Mouse (Mus musculus): ENCODE results near the gene Pnma1.

The Pnma1 gene

DNA sequence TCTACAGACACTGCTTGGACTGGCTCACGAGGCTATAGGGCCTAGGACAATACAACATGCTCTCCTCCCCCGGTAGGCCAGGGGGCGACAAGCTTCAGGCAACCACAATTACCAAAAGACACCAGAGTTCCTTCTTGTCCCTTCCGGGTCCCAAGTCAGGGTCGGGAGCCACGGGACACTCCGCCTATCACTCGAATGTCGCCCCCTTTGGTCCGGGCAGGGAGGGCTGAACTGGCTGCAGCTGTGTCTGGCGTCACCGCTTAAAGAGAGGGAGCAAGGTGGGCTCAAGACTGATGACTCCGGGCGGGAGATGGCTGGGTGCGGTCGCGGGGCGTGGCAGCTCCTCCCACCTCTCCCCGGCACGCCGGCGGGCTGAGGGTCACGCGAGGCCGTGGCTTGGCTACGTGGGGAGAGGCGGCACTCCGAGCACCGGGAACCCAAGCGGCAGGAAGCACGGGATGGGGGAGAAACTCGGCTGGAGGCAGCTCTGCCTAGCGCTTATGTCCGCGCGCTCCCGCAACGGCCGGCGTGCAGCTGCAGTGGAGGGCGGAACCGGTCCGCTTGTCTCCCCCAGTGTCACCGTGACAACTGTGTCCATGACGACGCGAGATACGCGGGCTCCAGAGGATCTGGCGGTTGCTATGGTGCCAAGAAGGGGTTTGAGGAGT, at the start of gene Pnma1:
Pnma1 (minus strand) TSS at position 536 of the 668 bp plus-strand sequence.
- peak; percentile 67 for DNase-seq (ENCODE audit: low read depth, low spot score)

DNA sequence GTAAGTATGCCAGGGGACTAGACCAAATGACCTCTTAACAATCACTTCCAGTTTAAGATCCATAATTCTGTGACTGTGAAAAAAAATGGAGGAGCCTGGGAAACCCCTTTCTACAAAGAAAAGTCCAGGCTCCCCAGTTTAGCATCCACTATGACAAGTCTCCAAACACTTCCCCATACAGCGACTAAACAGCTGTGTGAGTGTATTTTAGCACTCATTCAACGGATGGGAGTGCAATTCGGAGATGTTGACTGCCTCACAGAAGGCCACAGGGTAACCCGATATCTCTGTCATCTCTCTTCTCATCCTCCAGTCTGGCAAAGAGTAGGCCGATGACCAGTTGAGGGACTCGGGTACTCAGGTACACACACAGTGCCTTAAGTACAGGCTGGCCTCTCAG, 46.9 kb upstream of the Pnma1 start:
- DNase-seq (ENCODE audit: low read depth, low spot score): no peak

DNA sequence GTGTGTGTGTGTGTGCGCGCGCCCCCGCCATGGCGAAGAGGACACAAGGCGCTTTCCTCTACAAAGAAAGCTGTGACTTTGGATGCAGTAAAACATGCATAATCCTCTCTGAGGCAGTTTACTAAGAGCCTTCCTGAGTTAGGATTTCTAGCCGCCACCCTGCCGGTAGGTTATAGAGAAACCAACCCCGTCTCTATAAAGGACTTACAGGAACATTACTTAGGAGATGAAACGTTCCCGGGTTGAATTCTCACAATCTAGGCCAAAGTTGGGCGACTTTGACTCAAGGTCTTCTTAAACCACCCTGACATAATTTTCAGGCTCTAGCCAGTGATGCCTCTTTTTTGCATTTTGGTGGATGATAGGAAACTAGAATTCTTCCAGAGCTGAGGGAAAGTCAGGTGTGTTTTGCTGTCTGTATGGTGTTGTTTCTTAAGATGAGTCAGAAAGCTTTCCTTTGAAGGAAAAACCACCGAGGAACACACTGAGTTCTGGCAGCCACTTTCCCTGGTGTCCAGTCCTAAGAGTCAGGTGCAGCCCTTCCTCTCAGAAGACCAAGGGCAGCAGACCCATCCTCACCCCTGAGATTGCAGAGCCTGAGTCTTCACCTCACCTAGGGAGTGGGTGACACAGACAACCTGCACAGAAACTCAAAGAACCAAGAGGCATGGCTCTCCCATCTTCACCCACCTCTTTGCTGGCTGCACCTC, 46.3 kb upstream of the Pnma1 start:
- DNase-seq (ENCODE audit: low read depth, low spot score): no peak

DNA sequence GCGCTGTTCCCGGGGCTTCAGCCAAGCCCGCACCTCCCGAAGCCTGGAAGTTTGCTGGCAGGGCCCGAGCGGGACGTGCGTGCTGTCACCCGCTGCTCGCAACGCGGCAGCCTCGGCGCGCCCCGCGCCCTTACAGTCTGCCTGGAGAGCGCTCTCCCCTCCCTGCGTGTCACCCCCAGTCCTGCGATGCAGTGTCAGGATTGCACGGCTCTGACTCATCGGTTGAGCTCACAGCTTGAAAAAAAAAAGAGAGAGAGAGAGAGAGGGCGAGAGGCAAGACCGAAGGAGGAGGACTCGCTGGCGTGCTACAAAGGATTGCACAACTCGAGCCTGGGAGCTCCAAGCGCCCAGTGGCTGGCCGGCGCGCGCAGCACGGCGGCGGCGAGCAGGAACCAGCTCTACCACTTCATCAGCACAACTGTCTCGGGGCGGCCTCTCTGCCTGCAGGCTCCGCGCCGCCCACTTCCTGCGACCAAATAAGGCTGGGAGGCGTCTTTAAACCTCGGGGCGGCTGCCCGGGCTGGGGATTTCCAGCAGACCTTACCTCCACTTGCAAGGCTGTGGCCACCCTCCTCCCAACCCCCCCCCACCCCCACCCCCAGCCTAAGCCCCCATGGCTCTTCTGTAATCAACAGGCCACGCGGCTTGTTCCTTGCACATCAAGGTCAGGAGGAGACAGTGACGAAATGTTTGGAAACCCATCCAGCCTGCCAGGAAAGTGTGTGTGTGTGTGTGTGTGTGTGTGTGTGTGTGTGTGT, 45.5 kb upstream of the Pnma1 start:
- peak; percentile 85 for DNase-seq (ENCODE audit: low read depth, low spot score)

DNA sequence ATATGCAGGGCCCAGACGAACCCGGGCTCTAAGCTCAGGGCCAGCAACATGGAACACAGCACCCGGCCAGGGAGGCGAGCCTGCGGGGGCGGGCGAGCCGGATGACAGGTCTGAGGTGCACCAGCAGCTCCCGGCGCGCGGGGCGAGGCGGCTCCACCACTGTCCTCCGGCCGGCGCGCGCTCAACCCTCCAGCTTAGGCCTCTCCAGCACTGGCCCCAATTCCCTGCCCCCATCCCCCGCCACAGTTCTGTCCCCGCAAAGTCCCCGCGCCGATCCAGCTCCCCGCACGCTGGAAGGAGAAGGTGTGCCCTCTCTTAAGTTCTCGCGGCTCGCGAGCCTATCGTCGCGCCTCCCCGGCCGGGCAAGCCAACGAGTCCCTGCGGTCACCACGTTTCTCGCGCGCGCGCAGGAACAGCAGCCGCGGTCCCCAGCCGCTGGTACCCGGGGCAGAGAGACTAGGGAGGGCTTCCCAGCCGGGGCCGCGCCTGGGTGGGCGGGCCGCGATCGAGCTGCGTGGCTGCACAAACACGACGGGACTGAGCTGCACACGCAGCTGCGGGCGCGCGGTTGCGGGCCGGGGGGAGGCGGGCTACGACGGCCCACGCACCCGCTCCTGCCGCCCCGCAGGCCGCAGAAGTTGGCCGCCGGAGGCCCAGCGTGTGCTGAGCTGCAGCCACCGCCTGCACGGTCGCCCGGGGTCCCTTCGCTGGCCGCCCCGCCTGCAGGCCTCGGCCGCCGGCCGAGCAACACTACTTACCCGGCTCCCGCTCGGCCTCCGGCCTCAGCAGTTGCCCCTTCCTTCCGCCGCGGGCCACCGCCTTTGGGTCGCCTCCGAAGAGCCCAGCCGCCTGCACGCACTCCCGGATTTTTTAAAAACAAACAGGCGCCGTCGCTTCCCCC, 44.7 kb upstream of the Pnma1 start:
- DNase-seq (ENCODE audit: low read depth, low spot score): no peak

DNA sequence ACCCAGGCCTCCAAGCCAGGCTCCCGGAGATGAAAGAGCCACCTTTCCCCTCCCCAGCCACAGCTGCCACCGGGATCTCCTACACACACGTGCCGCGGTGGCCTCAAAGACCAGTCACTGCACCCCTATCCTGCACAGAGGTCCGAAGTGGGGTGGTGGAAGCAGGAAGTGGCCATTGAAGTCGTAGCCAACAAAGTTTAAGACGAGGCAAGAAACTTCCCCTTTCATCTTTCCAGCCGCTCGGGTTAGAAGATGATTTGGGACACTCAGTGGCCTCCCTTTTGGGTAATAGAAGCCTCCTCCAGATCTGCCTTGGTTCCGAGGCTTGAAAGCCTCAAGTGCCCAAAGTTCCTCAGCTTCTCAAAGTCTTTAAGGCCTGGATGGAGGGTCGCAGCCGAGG, 44.0 kb upstream of the Pnma1 start:
- DNase-seq (ENCODE audit: low read depth, low spot score): no peak

DNA sequence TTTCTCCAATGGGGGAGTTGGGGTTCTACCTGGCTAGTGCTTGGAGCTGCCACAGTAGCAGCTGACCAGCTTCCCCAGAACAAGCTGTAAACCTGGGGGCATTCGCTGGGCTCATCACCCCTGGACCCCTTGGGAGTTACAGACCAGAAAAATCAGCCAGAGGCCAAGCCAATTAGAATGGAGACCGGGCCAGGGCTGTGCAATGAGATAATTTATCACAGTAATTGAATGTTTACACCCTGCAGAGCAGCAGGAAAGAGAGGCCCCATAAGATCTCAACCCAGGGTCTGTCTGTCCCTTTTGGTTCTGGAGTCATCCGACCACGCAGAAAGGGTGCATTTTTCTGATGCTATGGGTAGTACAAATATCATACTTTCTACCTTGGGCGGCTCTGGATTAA, 43.5 kb upstream of the Pnma1 start:
- DNase-seq (ENCODE audit: low read depth, low spot score): no peak

DNA sequence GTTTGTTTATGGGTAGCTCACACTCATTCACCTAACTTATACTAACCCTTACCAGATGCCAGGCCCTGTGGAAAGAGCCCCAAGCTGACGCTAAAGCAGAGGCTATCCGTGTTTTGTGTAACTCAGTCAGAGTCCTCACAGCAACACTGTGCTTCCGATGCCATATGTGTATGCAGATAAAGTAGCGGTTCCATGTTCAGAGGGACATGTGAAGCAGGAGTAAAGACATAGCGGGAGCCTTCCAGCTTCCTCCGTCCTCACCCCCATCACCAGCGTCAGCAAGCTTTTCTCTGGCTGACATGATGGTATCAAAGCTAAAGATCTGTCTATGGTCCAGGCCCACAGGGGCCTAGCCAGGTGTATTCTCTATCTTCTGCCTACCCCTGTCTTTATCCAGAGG, 42.9 kb upstream of the Pnma1 start:
- DNase-seq (ENCODE audit: low read depth, low spot score): no peak

DNA sequence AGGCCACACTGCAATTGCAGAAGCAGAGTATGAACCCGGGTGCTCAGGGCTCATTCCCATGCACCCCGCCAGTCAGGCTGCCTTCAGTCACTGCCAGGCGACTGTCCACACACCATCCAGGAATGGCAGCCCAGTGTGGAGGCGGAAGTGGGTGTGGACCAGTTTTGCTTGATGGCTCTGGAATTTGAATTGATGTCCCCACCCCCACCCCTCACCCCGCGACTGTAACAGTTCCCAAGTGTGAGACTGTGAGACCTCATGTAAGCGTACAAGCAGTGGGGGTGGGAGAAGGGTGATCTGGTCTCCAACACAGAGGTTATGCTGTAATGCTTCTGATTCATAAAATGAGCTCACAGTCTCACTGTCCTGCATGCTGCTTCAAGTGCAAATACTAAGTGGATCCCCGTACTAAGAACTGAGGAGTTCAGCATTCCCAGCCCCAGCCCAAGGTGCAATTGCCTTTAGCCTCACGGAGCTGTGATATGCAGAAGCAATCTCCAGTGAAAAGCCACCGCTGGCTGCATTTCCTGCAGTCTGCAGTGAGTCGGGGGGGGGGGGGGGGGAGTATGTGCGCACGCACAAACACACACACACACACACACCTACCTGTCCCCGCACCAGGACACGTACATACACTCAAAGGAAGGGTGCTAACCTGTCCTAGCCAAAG, 42.0 kb upstream of the Pnma1 start:
- no peak for DNase-seq (ENCODE audit: low read depth, low spot score)

DNA sequence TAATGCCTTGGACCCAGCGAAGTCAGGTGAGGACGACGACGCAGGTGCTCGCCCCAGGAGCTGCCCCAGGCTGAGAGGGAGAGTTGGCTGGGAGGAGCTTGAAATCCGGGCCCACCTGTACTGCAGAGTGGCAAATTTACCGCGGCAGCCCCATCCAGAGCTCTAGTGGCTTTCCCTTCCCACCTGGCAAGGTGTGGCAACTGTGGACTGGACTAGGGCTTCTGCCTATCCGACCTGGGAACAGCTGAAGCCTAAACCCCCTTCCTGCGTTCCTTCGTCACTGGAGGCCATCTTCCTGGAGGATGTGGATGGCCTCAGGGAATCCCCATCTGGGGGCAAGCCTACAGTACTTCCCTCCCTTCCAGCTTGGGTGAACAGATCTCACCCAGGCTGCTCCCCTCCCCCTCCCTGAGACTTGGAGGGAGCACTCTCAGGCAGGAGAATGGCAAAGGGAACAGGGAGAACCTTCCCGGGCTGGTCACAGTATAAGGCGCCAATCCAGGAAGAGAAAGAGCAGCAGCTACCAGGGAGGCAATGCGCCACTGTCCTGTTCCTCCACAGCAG, 40.7 kb upstream of the Pnma1 start:
- DNase-seq (ENCODE audit: low read depth, low spot score): no peak

DNA sequence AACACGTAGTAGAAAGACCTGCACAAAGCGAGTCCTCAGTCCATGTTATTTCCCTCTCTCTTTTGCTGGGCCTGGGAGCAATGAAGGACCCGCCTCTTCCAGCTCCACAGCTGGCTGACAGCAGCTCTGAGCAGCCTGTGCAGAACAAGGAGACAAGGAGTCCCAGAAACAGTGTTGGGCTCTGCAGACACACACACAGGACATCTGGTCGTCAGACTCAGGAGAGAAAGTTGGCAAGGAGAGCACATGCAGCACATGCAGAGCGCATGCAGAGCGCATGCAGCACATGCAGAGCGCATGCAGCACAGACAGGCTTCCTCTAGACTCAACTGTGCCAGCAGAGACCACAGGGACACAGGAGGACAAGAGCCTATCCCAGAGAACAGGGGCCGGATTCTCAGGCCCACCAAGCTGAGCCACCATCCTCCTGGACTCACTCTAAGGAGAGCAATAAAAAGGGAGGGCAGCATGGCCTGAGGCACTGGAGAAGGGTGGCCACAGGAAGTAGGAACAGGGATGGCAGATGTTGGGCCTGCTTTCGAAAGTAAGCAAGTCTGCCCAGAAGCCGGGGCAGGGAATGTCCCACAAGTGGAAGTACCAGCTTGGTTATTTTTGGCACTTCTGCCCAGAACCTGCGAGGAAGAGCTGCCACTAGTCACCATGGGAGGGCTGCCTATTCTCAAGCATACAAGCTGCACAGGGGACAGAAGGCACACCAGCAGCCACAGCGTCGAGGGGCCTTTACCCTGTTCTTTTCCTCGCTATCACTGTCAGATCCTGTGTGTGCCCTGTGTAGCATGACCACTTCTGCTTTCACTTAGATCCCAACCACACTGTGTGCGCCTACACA, 39.7 kb upstream of the Pnma1 start:
- DNase-seq (ENCODE audit: low read depth, low spot score): no peak

DNA sequence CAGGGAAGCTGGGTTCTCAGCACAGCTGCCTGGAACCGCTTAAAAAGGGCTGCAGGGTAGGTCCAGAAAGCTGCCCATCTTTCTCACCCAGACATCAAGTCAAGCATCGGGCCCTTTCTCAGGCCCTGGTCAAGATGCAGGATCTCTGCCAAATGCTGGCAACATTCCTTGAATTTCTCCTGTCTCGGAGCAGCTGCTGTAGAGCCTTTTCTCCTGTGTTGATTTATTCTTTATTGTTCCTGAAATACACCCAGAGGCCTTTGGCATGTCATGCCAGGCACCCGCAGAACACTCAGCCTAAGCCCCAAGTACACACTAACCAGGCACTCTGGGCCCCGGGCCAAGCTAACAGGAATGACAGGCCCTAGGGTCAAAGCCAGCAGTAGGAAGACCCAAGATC, 38.7 kb upstream of the Pnma1 start:
- DNase-seq (ENCODE audit: low read depth, low spot score): no peak

DNA sequence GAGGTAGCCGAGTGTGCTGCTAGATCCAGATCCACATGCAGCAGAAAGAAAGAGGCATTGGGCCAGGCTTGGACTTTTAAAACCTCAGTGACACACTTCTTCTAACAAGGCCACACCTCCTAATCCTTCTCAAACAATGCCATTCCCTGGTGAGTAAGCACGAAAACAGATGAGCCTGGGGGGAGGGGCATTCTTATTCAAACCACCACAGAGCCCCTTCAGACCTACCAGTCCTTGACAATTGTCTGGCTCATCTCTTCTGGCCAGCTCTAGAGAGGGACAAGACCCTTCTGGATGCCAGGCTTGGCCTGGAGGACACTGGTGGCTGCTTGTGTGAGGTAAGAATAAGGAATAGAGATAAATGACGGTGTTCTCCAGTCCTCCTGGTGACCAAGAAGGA, 38.2 kb upstream of the Pnma1 start:
- no peak for DNase-seq (ENCODE audit: low read depth, low spot score)

DNA sequence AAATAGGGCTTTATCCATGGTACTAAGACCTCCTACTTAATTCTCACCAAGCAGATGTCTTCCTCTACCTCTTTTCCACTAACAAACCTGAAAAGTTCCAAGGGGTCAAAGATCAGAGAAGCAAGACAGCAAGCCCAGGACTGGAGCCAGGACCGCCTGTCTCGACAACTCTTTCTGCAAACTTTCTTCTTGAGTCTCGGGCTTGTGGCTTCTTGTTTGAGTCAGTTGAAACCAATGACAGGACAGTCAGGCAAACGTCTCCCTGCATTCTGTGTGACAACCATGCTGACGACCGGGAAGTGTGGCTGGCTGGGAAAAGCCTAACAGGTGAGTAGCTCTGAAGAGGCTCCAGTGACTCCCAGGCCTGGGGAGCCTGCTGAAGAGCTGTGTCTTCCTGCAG, 37.3 kb upstream of the Pnma1 start:
- no peak for DNase-seq (ENCODE audit: low read depth, low spot score)

DNA sequence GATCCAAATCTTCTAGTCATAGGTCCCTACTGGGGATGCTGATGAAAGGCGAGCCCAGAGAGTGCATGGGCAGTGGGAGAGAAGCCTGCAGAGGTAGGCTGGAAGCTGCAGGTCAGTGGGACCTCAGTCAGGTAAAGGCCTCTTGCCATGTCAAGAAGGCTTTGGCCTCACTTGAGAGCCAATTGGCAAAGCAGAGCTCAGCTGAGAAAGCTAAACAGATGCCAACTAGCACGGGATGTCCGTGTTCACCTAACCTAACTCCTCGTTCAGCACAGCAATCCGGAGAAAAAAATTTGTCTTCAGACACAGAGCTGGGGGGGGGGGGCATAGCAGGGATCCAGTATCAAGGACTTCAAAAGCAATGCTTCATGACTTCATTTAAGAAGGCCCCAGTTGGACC, 36.7 kb upstream of the Pnma1 start:
- no peak for DNase-seq (ENCODE audit: low read depth, low spot score)

DNA sequence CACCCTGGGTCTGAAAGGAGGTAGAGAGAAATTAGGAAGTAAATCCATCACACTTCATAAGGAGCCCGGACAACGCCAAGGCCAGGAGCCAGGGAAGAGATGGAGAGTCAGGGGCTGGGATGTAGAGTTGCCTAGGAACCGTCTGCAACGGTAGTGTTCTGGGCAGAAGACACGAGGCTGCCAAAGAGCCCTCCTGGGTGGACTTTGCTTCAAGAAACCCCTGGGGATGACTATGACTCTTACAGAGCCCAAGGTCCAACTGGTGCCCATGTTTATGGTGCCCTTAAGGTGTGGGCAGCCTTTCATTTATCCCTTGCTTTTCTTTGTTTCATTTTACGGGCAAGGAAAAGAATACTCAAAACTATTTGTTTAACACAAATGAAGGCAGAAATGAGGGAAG, 33.7 kb upstream of the Pnma1 start:
- no peak for DNase-seq (ENCODE audit: low read depth, low spot score)

DNA sequence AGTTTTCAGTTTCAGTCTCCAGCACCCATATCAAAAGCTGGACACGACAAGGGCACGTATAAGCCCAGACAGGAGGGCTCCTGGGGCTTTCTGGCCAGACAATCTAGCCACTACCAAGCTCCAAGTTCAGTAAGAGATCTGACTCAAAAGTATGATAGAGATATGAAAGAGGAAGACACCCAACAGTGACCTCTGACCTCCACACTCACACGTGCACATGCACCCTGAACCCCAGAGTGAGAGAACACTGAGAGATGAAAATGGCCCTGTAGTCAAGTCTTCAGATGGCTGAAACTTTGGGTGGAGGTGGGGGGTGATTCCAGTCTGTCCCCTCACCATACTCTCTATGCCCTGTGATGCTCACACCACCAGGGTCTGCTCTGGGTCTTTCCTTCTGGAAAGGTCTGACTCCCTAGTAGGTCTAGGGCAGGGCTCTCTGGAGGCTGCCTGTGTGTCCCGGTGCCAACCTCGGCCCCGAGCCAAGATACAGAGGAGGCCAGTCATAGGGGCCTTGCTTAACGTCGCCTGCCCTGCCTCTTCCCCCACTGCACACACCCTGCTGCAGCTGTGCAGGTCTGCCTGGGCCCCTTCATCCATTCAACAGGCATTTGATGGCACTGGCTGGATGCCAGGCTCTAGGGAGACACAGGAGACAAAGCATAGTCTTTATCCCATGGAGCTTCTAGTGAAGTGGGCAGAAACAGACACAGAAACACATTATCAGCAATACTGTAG, 32.6 kb upstream of the Pnma1 start:
- no peak for DNase-seq (ENCODE audit: low read depth, low spot score)

DNA sequence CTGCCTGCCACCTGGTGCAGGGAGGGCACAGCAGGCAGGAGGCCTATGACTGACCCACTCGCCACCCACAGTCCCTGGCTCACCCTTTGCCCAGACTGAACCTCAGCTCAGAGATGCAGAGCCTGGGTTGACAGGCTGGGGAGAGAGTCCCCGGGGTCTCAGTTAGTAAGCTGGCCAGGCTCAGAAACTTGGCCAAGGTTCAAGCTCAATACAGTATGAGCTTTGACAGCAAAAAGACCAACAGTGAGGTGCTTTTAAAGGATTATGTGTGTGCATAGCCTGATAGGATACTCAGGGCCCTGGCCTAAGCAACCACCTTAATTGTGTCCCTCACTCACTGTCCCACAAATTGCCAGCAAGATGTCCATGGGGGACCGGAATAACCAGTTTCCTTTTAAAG, 31.8 kb upstream of the Pnma1 start:
- DNase-seq (ENCODE audit: low read depth, low spot score): no peak
